Mouse (Mus musculus) Patski (cell line): Measurements from ENCODE around the gene Prkcg. TPM values are rescaled to one million over a fixed set of nuclear protein-coding genes. Genes with fewer than 3 reads are reported as not detected.
"Not testable (repeated sequence)": the region's sequence is repeated elsewhere in the genome, so short reads cannot be mapped to it uniquely, and the experiment has no call there.

Source experiments
- ATAC-seq: fragments of 100-300 bp; one replicate; pipeline ENCODE4 v1.8.0; 2021
- CTCF ChIA-PET: fragments of 350-600 bp; sonication (Branson Sonifier 250); formaldehyde crosslinking; loops from one replicate; lab custom pipeline; 2022; ENCODE audit warnings: inconsistent platforms; lab: Charles Lee
- POLR2A ChIA-PET: fragments of 350-600 bp; sonication (Branson Sonifier 250); formaldehyde crosslinking; loops from one replicate; lab custom pipeline; 2022; ENCODE audit warnings: antibody characterized with exemption, inconsistent platforms; lab: Charles Lee
- DNase-seq: peaks from one replicate; pipeline ENCODE4 v3.0.0-alpha.2; 2011; ENCODE audit warnings: low read depth, low spot score
- H3K27me3 ChIP-seq: fragments of 371-371 bp; one replicate; pipeline ENCODE4 v1.5.1; 2021
- CTCF ChIP-seq: fragments of 100-300 bp; IDR thresholded peaks from one replicate; pipeline ENCODE4 v1.5.1; 2021
- in situ Hi-C: fragments of 300-500 bp; cut with MboI; formaldehyde crosslinking; loops from 3 replicates; pipeline ENCODE4 v1.11.1; 2018; ENCODE audit warnings: low pct_unique_long_range_greater_than_20kb, mixed read lengths
- polyA plus RNA-seq: library from polyadenylated mRNA; unstranded; gene quantifications from one replicate; pipeline ENCODE4 v1.2.3, GENCODE M21; 2021

Gene Prkcg
- polyA plus RNA-seq, 1 experiment from 2014 or later = 4.7 TPM

GRCm38 (mm10) chr7:3272206-3272605, 16.8 kb upstream of the Prkcg start:
- in situ Hi-C loops = no loop called here
- DNase-seq (no peak), ATAC-seq (no peak)
- TF ChIP-seq CTCF = no peak
- H3K27me3 ChIP-seq = no peaks in the 10 kb centered on the region
- ChIA-PET CTCF (no interaction called here), POLR2A (no interaction called here)

- DNase-seq (no peak), ATAC-seq (no peak)
- CTCF ChIA-PET = no interaction called here
- no peaks in the 10 kb centered on the region for H3K27me3 ChIP-seq
- TF ChIP-seq CTCF = no peak
- POLR2A ChIA-PET = no interaction called here
- in situ Hi-C loops = loop anchor here (25.0 kb wide), 1 partner anchor 1162 kb away; the partner anchor contains the start of gene Rdh13
Observed at GRCm38 (mm10) chr7:3275455-3276170, 13.4 kb upstream of the Prkcg start.

- ATAC-seq, H3K27me3 ChIP-seq, POLR2A ChIA-PET, CTCF ChIA-PET, DNase-seq: not testable (repeated sequence)
- in situ Hi-C loops = loop anchor here (25.0 kb wide), 1 partner anchor 1161 kb away; the partner anchor contains the start of gene Rdh13
Observed at GRCm38 (mm10) chr7:3276781-3277180, 12.2 kb upstream of the Prkcg start.

- no peak for ATAC-seq
- CTCF ChIA-PET = no interaction called here
- no peaks in the 10 kb centered on the region for H3K27me3 ChIP-seq
- DNase-seq = no peak
- in situ Hi-C loops = loop anchor here (5.0 to 25.0 kb wide), 2 partner anchors 48 to 1157 kb away; partner anchors contain the start of gene Rdh13
- POLR2A ChIA-PET = interaction anchor here (1.2 kb wide), 1 partner anchor 9 kb away, joined by 5 read pairs; the partner anchor contains the start of genes Myadm and Prkcg
- TF ChIP-seq CTCF = no peak
Observed at GRCm38 (mm10) chr7:3280080-3280653, 8.8 kb upstream of the Prkcg start.

- TF ChIP-seq CTCF = no peak
- in situ Hi-C loops = loop anchor here (5.0 to 25.0 kb wide), 2 partner anchors 48 to 1157 kb away; partner anchors contain the start of gene Rdh13
- ATAC-seq (no peak), DNase-seq (no peak)
- ChIA-PET CTCF (no interaction called here), POLR2A (interaction anchor here (1.2 kb wide), 1 partner anchor 9 kb away, joined by 5 read pairs; the partner anchor contains the start of genes Myadm and Prkcg)
- no peaks in the 10 kb centered on the region for H3K27me3 ChIP-seq
Observed at GRCm38 (mm10) chr7:3280654-3281153, 8.3 kb upstream of the Prkcg start.

- DNase-seq = no peak
- H3K27me3 ChIP-seq = no peaks in the 10 kb centered on the region
- no peak for TF ChIP-seq CTCF
- ATAC-seq = no peak
- in situ Hi-C loops = loop anchor here (5.0 to 25.0 kb wide), 2 partner anchors 49 to 1156 kb away; partner anchors contain the start of gene Rdh13
- CTCF ChIA-PET = no interaction called here
- POLR2A ChIA-PET = no interaction called here
Observed at GRCm38 (mm10) chr7:3281741-3282140, 7.2 kb upstream of the Prkcg start.

GRCm38 (mm10) chr7:3283081-3283875, 5.7 kb upstream of the Prkcg start:
- ATAC-seq = no peak
- no peaks in the 10 kb centered on the region for H3K27me3 ChIP-seq
- in situ Hi-C loops = loop anchor here (5.0 to 25.0 kb wide), 2 partner anchors 51 to 1154 kb away; partner anchors contain the start of gene Rdh13
- no peak for DNase-seq
- POLR2A ChIA-PET = no interaction called here
- no peak for TF ChIP-seq CTCF
- CTCF ChIA-PET = interaction anchor here (1.1 kb wide), 1 partner anchor 17 kb away, joined by 3 read pairs; no protein-coding TSS in a partner anchor

GRCm38 (mm10) chr7:3284604-3285003, 4.4 kb upstream of the Prkcg start:
- in situ Hi-C loops = loop anchor here (5.0 to 25.0 kb wide), 2 partner anchors 52 to 1153 kb away; partner anchors contain the start of gene Rdh13
- DNase-seq (no peak), ATAC-seq (no peak)
- H3K27me3 ChIP-seq = no peaks in the 10 kb centered on the region
- POLR2A ChIA-PET = no interaction called here
- CTCF ChIA-PET = no interaction called here
- no peak for TF ChIP-seq CTCF

GRCm38 (mm10) chr7:3286036-3286435, 2.9 kb upstream of the Prkcg start:
- CTCF ChIA-PET = interaction anchor here (0.5 kb wide), 1 partner anchor 55 kb away, joined by 3 read pairs; no protein-coding TSS in a partner anchor
- ATAC-seq (no peak), DNase-seq (no peak)
- TF ChIP-seq CTCF = no peak
- POLR2A ChIA-PET = no interaction called here
- no peaks in the 10 kb centered on the region for H3K27me3 ChIP-seq
- in situ Hi-C loops = loop anchor here (25.0 kb wide), 1 partner anchor 1151 kb away; the partner anchor contains the start of gene Rdh13

GRCm38 (mm10) chr7:3287186-3287585, 1.8 kb upstream of the Prkcg start:
- CTCF ChIA-PET = no interaction called here
- H3K27me3 ChIP-seq = no peaks in the 10 kb centered on the region
- no peak for TF ChIP-seq CTCF
- in situ Hi-C loops = loop anchor here (25.0 kb wide), 1 partner anchor 1150 kb away; the partner anchor contains the start of gene Rdh13
- ATAC-seq (no peak), DNase-seq (no peak)
- POLR2A ChIA-PET = no interaction called here
